Mouse (Mus musculus) ES-Bruce4 (cell line): ENCODE measurements at regions not wholly inside any gene's neighbourhood (a gene's known extent, or its start where the extent isn't known, plus 50 kb on each side); places are given as distances from the start of the nearest gene placed in this dataset.

Experiments
- H3K27ac ChIP-seq: 2 replicates; pipeline ENCODE4 v1.5.1; 2012; ENCODE audit warnings: low read length, inconsistent platforms; ENCODE audit not compliant: insufficient read depth
- H3K27me3 ChIP-seq: 2 replicates; pipeline ENCODE4 v1.6.1; 2012; ENCODE audit warnings: mild to moderate bottlenecking, low read length, inconsistent platforms; ENCODE audit not compliant: control insufficient read depth, poor library complexity, insufficient read depth, severe bottlenecking
- H3K36me3 ChIP-seq: 2 replicates; pipeline ENCODE4 v1.6.1; 2012; ENCODE audit warnings: inconsistent platforms, mild to moderate bottlenecking, low read length, moderate library complexity; ENCODE audit not compliant: control insufficient read depth, poor library complexity, insufficient read depth, severe bottlenecking
- H3K4me1 ChIP-seq: one replicate; pipeline ENCODE4 v1.8.1; 2011; ENCODE audit warnings: low read length; ENCODE audit not compliant: control insufficient read depth, insufficient read depth
- H3K4me3 ChIP-seq: 2 replicates; pipeline ENCODE4 v1.5.1; 2011; ENCODE audit warnings: low read depth, mild to moderate bottlenecking, low read length
- H3K9ac ChIP-seq: 2 replicates; pipeline ENCODE4 v1.6.1; 2012; ENCODE audit warnings: low read depth, mild to moderate bottlenecking, inconsistent platforms; ENCODE audit not compliant: poor library complexity, severe bottlenecking
- H3K9me3 ChIP-seq: replicated peaks from 2 replicates; pipeline ENCODE4 v1.6.1; 2012; ENCODE audit warnings: mild to moderate bottlenecking, low read length, inconsistent platforms; ENCODE audit not compliant: control insufficient read depth, poor library complexity, insufficient read depth, severe bottlenecking
- CTCF ChIP-seq: IDR thresholded peaks from one replicate; pipeline ENCODE4 v1.8.1; 2011; ENCODE audit warnings: low read depth, low read length
- EP300 ChIP-seq: IDR thresholded peaks from 2 replicates; pipeline ENCODE4 v1.6.1; 2011; ENCODE audit warnings: low read depth, low read length; ENCODE audit not compliant: insufficient read depth
- POLR2A ChIP-seq: IDR thresholded peaks from one replicate; pipeline ENCODE4 v1.8.1; 2011; ENCODE audit warnings: low read length; ENCODE audit not compliant: insufficient read depth

DNA sequence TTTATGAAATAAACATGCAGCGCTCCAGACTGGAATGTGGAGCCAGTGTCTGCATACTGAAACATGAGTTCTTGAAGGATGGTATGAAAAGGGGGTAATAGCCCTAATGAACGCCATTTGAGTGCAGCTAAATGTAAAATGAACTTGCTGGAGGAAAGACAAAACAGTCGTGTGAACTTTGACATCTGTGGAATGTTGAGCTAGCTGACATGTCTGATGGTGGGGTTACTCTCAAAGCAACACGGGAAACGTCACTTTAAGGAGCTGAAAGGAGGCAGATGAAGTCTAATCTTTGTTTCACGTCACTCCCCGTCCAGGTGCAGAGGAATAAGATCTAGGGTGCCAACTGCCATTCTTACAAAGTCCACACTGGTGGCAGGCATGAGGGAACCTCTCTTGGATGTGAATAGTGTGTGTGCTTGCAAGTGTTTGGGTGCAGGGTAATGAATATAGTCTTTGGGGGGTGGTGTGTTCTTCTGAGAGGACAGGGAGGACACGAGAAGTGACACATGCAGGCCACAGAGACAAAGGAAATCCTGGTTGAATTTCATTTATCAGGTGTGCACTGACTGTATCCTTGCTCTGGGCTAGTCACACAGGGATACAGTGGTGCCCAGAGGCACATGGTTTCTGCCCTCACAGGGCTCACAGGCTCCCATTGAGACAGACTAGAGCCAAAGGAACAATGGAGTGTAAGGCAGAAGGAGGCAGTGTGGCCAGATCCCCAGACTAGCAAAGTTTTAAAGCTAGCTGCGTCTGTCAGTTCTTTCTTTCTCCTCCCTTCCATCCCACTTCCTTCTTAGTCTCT lies 228.0 kb downstream of the Gm765 start:
- no peaks in the 10 kb centered on the region for H3K4me1 ChIP-seq
- H3K27me3 ChIP-seq: no peaks in the 10 kb centered on the region
- TF ChIP-seq EP300: no peak
- no peak overlapping the region for H3K4me3 ChIP-seq
- H3K9me3 ChIP-seq: no peaks in the 10 kb centered on the region
- H3K27ac ChIP-seq: no peak overlapping the region
- no peak overlapping the region for H3K9ac ChIP-seq
- H3K36me3 ChIP-seq: no peaks in the 10 kb centered on the region

DNA sequence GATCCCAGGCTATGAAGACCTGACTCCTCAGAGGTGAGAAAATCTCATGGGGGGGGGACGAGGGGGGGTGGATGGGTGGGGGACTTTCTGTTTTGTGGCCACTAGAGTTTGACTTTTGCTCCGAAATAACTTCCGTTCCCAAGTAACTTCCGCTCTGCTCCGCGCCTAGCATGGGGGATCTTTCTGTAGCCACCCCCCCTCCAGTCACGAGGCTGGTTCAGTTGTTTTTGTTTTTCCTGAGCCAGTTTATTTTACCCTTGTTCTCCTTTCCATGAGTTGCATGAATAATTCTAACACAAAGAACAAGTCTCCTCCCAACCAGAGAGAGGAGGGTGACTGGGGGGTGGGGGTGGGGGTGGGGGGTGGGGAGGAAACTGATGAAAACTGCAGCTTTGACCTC lies 228.8 kb downstream of the Gm765 start:
- Histone ChIP-seq H3K27me3 (no peaks in the 10 kb centered on the region), H3K4me3 (no peak overlapping the region), H3K27ac (no peak overlapping the region), H3K9me3 (no peaks in the 10 kb centered on the region), H3K36me3 (no peaks in the 10 kb centered on the region), H3K9ac (no peak overlapping the region), H3K4me1 (no peaks in the 10 kb centered on the region)
- no peak for TF ChIP-seq CTCF
- TF ChIP-seq POLR2A: no peak
- TF ChIP-seq EP300: no peak

DNA sequence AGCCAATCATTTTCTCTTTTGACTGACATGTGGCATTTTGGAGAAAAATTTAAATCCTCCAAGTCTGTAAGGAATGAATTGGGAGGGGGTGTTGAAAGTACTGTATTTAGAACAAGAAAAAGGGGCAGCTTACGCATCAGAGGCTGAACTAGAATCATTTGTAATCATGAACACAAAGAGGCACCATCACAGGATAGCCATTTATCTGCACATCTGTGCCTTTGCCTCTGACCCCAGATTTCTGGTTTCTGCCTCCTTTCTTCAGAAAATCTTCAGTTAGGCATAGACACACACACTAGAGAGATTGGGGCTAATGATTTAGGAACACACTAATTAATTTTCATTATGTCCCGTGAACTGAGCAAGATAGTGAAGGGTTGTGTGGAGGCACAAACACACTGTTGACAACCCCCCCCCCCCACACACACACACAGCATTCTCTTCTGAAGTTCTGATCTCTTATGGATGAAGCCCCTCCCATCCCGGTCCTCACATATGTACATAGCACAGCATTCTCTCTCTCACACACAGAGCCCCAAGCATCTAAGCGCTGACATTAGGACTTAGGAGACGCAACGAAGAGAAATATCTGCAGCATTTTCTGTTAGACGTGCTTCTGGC lies 229.9 kb downstream of the Gm765 start:
- Histone ChIP-seq H3K4me3 (no peak overlapping the region), H3K9me3 (no peaks in the 10 kb centered on the region), H3K9ac (no peak overlapping the region), H3K36me3 (no peaks in the 10 kb centered on the region), H3K4me1 (no peaks in the 10 kb centered on the region), H3K27ac (no peak overlapping the region), H3K27me3 (no peaks in the 10 kb centered on the region)
- TF ChIP-seq POLR2A (no peak), EP300 (no peak), CTCF (no peak)

DNA sequence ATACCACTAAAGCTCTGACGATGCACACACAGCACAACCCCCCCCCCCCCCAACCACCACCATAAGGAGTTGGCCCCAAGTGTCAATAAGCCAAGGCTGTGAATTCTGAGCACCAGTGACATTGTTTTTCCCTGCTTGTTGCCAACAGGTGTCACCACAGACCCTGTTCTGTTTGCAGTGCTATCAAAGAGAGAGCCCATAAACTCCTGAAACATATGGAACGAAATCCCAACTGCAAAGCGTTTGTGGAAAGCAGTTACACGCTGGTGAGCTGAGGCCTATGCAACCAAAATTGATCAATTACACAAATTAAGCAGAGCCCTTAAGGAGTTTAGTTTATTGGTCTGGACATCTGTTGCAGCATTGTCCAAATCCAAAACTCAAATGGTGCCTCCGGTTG lies 235.4 kb downstream of the Gm765 start:
- Histone ChIP-seq H3K9me3 (no peaks in the 10 kb centered on the region), H3K4me1 (no peaks in the 10 kb centered on the region), H3K4me3 (no peak overlapping the region), H3K27me3 (no peaks in the 10 kb centered on the region), H3K27ac (no peak overlapping the region), H3K36me3 (no peaks in the 10 kb centered on the region), H3K9ac (no peak overlapping the region)
- TF ChIP-seq EP300: no peak

DNA sequence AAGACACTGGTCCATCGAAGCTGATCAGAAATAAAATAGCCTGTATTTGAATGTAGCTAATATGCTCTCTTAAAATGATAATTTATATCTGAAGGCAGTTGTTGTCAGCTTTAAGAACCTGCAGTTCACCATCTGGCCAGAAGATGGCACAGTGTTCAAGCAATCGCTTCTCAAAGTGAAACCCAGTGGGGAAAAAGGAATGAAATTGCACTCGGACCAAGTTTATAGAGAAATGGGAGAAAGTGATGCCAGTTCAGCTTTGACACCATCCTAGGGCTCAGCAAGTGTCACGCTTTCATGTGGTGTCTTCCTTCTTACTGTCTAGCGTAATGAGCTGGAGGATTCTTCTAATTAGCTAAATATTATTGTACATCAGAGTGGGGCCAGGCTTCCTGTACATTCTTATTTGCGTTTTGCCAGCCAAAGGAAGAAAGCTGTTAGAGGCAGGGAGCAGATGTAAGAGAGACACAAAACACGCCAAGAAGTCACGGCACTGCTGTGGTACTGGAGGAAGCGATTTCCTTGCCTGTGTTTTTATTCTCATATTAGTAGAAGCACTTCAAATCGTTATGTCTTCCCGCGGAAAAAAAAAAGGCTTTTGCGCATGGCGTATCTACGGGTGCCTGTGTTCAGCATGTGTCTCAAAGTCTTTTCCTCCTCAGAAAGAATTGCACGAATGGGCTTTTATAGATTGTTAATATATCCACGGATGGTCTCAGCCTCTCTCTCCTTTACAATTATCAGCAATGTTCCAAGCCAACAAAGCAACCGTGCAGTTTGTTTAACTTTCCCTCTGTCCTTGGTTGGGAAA lies 237.1 kb downstream of the Gm765 start:
- Histone ChIP-seq H3K9me3 (no peaks in the 10 kb centered on the region), H3K27ac (no peak overlapping the region), H3K4me3 (no peak overlapping the region), H3K36me3 (no peaks in the 10 kb centered on the region), H3K27me3 (no peaks in the 10 kb centered on the region), H3K4me1 (no peaks in the 10 kb centered on the region), H3K9ac (no peak overlapping the region)
- TF ChIP-seq POLR2A (no peak), EP300 (no peak), CTCF (no peak)

DNA sequence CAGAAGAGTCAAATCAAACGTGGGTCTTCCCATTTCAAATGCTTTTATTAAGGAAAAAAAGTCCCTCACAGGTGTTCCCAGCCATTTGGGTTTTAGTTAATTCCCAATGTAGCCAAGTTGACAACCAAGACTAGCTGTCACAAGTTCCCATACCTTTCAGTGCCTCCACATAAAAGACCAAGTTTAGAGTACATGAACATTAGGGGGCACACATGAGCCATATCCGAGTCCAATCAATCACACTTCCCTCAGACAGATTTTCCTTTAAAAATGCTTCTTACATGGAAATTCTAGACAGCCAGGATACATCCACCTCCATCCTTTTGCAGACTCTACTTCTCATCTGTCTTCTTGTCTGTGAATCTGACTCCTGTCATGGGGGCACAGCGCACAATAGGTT lies 238.1 kb downstream of the Gm765 start:
- H3K27me3 ChIP-seq: no peaks in the 10 kb centered on the region
- H3K4me1 ChIP-seq: no peaks in the 10 kb centered on the region
- no peaks in the 10 kb centered on the region for H3K9me3 ChIP-seq
- no peak for TF ChIP-seq CTCF
- no peak for TF ChIP-seq EP300
- TF ChIP-seq POLR2A: no peak
- no peak overlapping the region for H3K9ac ChIP-seq
- H3K27ac ChIP-seq: no peak overlapping the region
- no peaks in the 10 kb centered on the region for H3K36me3 ChIP-seq
- H3K4me3 ChIP-seq: no peak overlapping the region
